Comparison of ENCODE assay signal across 10 mouse cellular contexts in genomic region chr16:77636497-77636896, GRCm38 (mm10). TPM values are rescaled to one million over a fixed set of nuclear protein-coding genes. Genes with fewer than 3 reads are reported as not detected.
A peak's percentile ranks its signal among the peaks of the same experiment; 100 is the strongest.
DNase-seq lines count a peak whose midpoint lies in the region; ATAC-seq and TF ChIP-seq lines count a peak whose summit lies in the region.
"Had no signal": no experiment of that assay in that cellular context is flagged by ENCODE, and none has a peak within 500 bp of the region (broad histone marks: within the 10 kb centered on the region; RNA-seq: fewer than 3 reads in every experiment).

No protein-coding gene starts in this region.

- H3K4me3 ChIP-seq in heart, embryonic 12.5 days, result no peak overlapping the region
- H3K4me3 ChIP-seq in limb, embryonic 10.5 days, result no peak overlapping the region
- no peak overlapping the region for H3K4me3 ChIP-seq in stomach, postnatal 0 days (ENCODE audit: low read depth, low read length)
- H3K4me3 ChIP-seq: liver, embryonic 13.5 days had no signal

- H3K4me2 ChIP-seq in heart, embryonic 12.5 days, result no peak overlapping the region
- peak overlapping the region; percentile 27 for H3K4me2 ChIP-seq in stomach, postnatal 0 days (replicated peaks; ENCODE audit: low read depth)
- H3K4me2 ChIP-seq: liver, embryonic 13.5 days had no signal

- no peak for TF ChIP-seq EP300 in stomach, postnatal 0 days (optimal IDR thresholded peaks at IDR 0.05)

- WGBS in heart, embryonic 12.5 days, result 64% methylated on average over 6 of the region's 6 CpGs
- 46% methylated on average over 6 of the region's 6 CpGs for WGBS in limb, embryonic 10.5 days
- WGBS in stomach, postnatal 0 days, result 23% methylated on average over 6 of the region's 6 CpGs

- DNase-seq in heart, adult 18-20 months, result peak; percentile 28 to 29
- peak; percentile 21 for DNase-seq in retina, postnatal 1 day
- DNase-seq in retina, embryonic 14.5 days (ENCODE audit: low spot score), result no peak
- DNase-seq in limb, embryonic 10.5 days (ENCODE audit: low spot score), result peak; percentile 49
- DNase-seq in stomach, postnatal 0 days (ENCODE audit: low spot score), result no peak
- DNase-seq in cerebellum, postnatal 4 days (ENCODE audit: low spot score in 2 of 2), result no peak
- no peak for DNase-seq in Muller cell, postnatal 12 days (ENCODE audit: inconsistent ontology term)
- DNase-seq: liver, embryonic 13.5 days; right cerebral cortex, postnatal 25 days had no signal

- H3K36me3 ChIP-seq in heart, embryonic 12.5 days, result no peaks in the 10 kb centered on the region
- H3K36me3 ChIP-seq in limb, embryonic 10.5 days, result no peaks in the 10 kb centered on the region
- H3K36me3 ChIP-seq in stomach, postnatal 0 days (ENCODE audit: control insufficient read depth, insufficient read depth, low read length), result no peaks in the 10 kb centered on the region
- H3K36me3 ChIP-seq: liver, embryonic 13.5 days had no signal

- no peaks in the 10 kb centered on the region for H3K4me1 ChIP-seq in heart, embryonic 12.5 days (replicated peaks)
- peaks cover 17% of the 10 kb centered on the region for H3K4me1 ChIP-seq in limb, embryonic 10.5 days
- no peaks in the 10 kb centered on the region for H3K4me1 ChIP-seq in stomach, postnatal 0 days (replicated peaks; ENCODE audit: control insufficient read depth, insufficient read depth)
- H3K4me1 ChIP-seq: liver, embryonic 13.5 days had no signal

- no peak overlapping the region for H3K27ac ChIP-seq in heart, embryonic 12.5 days (ENCODE audit: poor library complexity, severe bottlenecking)
- H3K27ac ChIP-seq in limb, embryonic 10.5 days, result peak overlapping the region; percentile 80
- no peak overlapping the region for H3K27ac ChIP-seq in stomach, postnatal 0 days (replicated peaks)
- H3K27ac ChIP-seq: liver, embryonic 13.5 days had no signal

- no peak for ATAC-seq in heart, embryonic 12.5 days (ENCODE audit: insufficient number of reproducible peaks, low FRiP score)
- ATAC-seq in stomach, postnatal 0 days (ENCODE audit: low FRiP score, low TSS enrichment), result no peak

- no peaks in the 10 kb centered on the region for H3K27me3 ChIP-seq in heart, embryonic 12.5 days (replicated peaks)
- no peaks in the 10 kb centered on the region for H3K27me3 ChIP-seq in limb, embryonic 10.5 days (ENCODE audit: low read depth, poor library complexity, severe bottlenecking)
- no peaks in the 10 kb centered on the region for H3K27me3 ChIP-seq in stomach, postnatal 0 days (ENCODE audit: control insufficient read depth, insufficient read depth, low read length)
- H3K27me3 ChIP-seq: liver, embryonic 13.5 days had no signal

- H3K9ac ChIP-seq in heart, embryonic 12.5 days, result no peak overlapping the region
- H3K9ac ChIP-seq in stomach, postnatal 0 days (ENCODE audit: low read length), result no peak overlapping the region
- H3K9ac ChIP-seq: liver, embryonic 13.5 days had no signal

- no peak for TF ChIP-seq CTCF in stomach, postnatal 0 days (IDR thresholded peaks at IDR 0.05; ENCODE audit: low read depth)

- H3K9me3 ChIP-seq in heart, embryonic 12.5 days (replicated peaks), result no peaks in the 10 kb centered on the region
- no peaks in the 10 kb centered on the region for H3K9me3 ChIP-seq in limb, embryonic 10.5 days (replicated peaks)
- H3K9me3 ChIP-seq in stomach, postnatal 0 days (ENCODE audit: control insufficient read depth, low read length), result no peaks in the 10 kb centered on the region
- H3K9me3 ChIP-seq: liver, embryonic 13.5 days had no signal

RNA-seq across cellular contexts. Expression of gene Gm11146, which starts 34.6 kb away (rescaled TPM):
- total RNA-seq in heart, adult 18-20 months (2021), result not detected
- polyA plus RNA-seq in heart, embryonic 12.5 days (2016; fragmentation: Nextera tagmentation; extraction: Ambion mirVana), result not detected in 2 replicates
- not detected in 2 replicates for polyA plus RNA-seq in limb, embryonic 10.5 days (2016; fragmentation: Nextera tagmentation; extraction: Ambion mirVana)
- not detected in 2 replicates for polyA plus RNA-seq in stomach, postnatal 0 days (2015; fragmentation: Nextera tagmentation; extraction: Ambion mirVana)
- polyA plus RNA-seq: liver, embryonic 13.5 days had no signal

Comparison
In these comparisons a context has a peak if more than half of its experiments do, and no peak if none do; other contexts are left out.
1. DNase-seq: peak in heart, adult 18-20 months (2 of 2), retina, postnatal 1 day (single experiment) and limb, embryonic 10.5 days (single experiment); none in retina, embryonic 14.5 days (single experiment), stomach, postnatal 0 days (single experiment), cerebellum, postnatal 4 days (0 of 2) and Muller cell, postnatal 12 days (single experiment).